Mouse (Mus musculus): ENCODE data around the gene 1700023F06Rik. TPM values are rescaled to one million over a fixed set of nuclear protein-coding genes. Genes with fewer than 3 reads are reported as not detected.

1700023F06Rik gene
- polyA plus RNA-seq, 1 experiment from 2014 or later = 2.4 TPM

GRCm38 (mm10) chr11:103184891-103185290 is 23.5 kb downstream of the 1700023F06Rik start:
- H3K36me3 ChIP-seq (ENCODE audit: control insufficient read depth, insufficient read depth, low read length) = no peaks in the 10 kb centered on the region
- 32% methylated on average over 2 of the region's 2 CpGs for WGBS
- H3K27ac ChIP-seq (ENCODE audit: low read depth, low read length) = no peak overlapping the region
- H3K9ac ChIP-seq (replicated peaks; ENCODE audit: low read depth, low read length) = no peak overlapping the region
- ATAC-seq (ENCODE audit: low read depth) = no peak
- no peak overlapping the region for H3K4me2 ChIP-seq (ENCODE audit: low read depth, low read length)
- H3K27me3 ChIP-seq (ENCODE audit: control insufficient read depth, insufficient read depth, low read length) = no peaks in the 10 kb centered on the region
- H3K9me3 ChIP-seq (ENCODE audit: control insufficient read depth, low read length) = no peaks in the 10 kb centered on the region
- no peaks in the 10 kb centered on the region for H3K4me1 ChIP-seq (ENCODE audit: control insufficient read depth, insufficient read depth, low read length)
- H3K4me3 ChIP-seq (ENCODE audit: low read depth, low read length) = no peak overlapping the region

GRCm38 (mm10) chr11:103181911-103182310 is 26.4 kb downstream of the 1700023F06Rik start:
- 74% methylated on average over 3 of the region's 3 CpGs for WGBS
- Histone ChIP-seq H3K4me2 (ENCODE audit: low read depth, low read length) (no peak overlapping the region), H3K27me3 (ENCODE audit: control insufficient read depth, insufficient read depth, low read length) (no peaks in the 10 kb centered on the region), H3K4me1 (ENCODE audit: control insufficient read depth, insufficient read depth, low read length) (no peaks in the 10 kb centered on the region), H3K4me3 (ENCODE audit: low read depth, low read length) (no peak overlapping the region), H3K9ac (replicated peaks; ENCODE audit: low read depth, low read length) (no peak overlapping the region), H3K27ac (ENCODE audit: low read depth, low read length) (no peak overlapping the region), H3K36me3 (ENCODE audit: control insufficient read depth, insufficient read depth, low read length) (no peaks in the 10 kb centered on the region), H3K9me3 (ENCODE audit: control insufficient read depth, low read length) (no peaks in the 10 kb centered on the region)
- no peak for ATAC-seq (ENCODE audit: low read depth)

GRCm38 (mm10) chr11:103181349-103181748 is 27.0 kb downstream of the 1700023F06Rik start:
- H3K4me2 ChIP-seq (ENCODE audit: low read depth, low read length) = no peak overlapping the region
- H3K9ac ChIP-seq (replicated peaks; ENCODE audit: low read depth, low read length) = no peak overlapping the region
- H3K27ac ChIP-seq (ENCODE audit: low read depth, low read length) = no peak overlapping the region
- ATAC-seq (ENCODE audit: low read depth) = no peak
- H3K4me3 ChIP-seq (ENCODE audit: low read depth, low read length) = no peak overlapping the region
- H3K4me1 ChIP-seq (ENCODE audit: control insufficient read depth, insufficient read depth, low read length) = no peaks in the 10 kb centered on the region
- WGBS = 82% methylated on average over 9 of the region's 9 CpGs
- H3K9me3 ChIP-seq (ENCODE audit: control insufficient read depth, low read length) = no peaks in the 10 kb centered on the region
- no peaks in the 10 kb centered on the region for H3K36me3 ChIP-seq (ENCODE audit: control insufficient read depth, insufficient read depth, low read length)
- no peaks in the 10 kb centered on the region for H3K27me3 ChIP-seq (ENCODE audit: control insufficient read depth, insufficient read depth, low read length)

- no peak for ATAC-seq (ENCODE audit: low read depth)
- H3K4me1 ChIP-seq (ENCODE audit: control insufficient read depth, insufficient read depth, low read length) = no peaks in the 10 kb centered on the region
- H3K9ac ChIP-seq (replicated peaks; ENCODE audit: low read depth, low read length) = no peak overlapping the region
- WGBS = 88% methylated on average over 1 of the region's 1 CpGs
- no peaks in the 10 kb centered on the region for H3K27me3 ChIP-seq (ENCODE audit: control insufficient read depth, insufficient read depth, low read length)
- no peak overlapping the region for H3K4me3 ChIP-seq (ENCODE audit: low read depth, low read length)
- H3K4me2 ChIP-seq (ENCODE audit: low read depth, low read length) = no peak overlapping the region
- H3K36me3 ChIP-seq (ENCODE audit: control insufficient read depth, insufficient read depth, low read length) = no peaks in the 10 kb centered on the region
- H3K9me3 ChIP-seq (ENCODE audit: control insufficient read depth, low read length) = no peaks in the 10 kb centered on the region
- H3K27ac ChIP-seq (ENCODE audit: low read depth, low read length) = no peak overlapping the region
Measured at GRCm38 (mm10) chr11:103180426-103180825, 27.9 kb downstream of the 1700023F06Rik start.

- Histone ChIP-seq H3K4me3 (ENCODE audit: low read depth, low read length) (no peak overlapping the region), H3K27me3 (ENCODE audit: control insufficient read depth, insufficient read depth, low read length) (no peaks in the 10 kb centered on the region), H3K4me1 (ENCODE audit: control insufficient read depth, insufficient read depth, low read length) (no peaks in the 10 kb centered on the region), H3K9ac (replicated peaks; ENCODE audit: low read depth, low read length) (no peak overlapping the region), H3K36me3 (ENCODE audit: control insufficient read depth, insufficient read depth, low read length) (no peaks in the 10 kb centered on the region), H3K9me3 (ENCODE audit: control insufficient read depth, low read length) (no peaks in the 10 kb centered on the region), H3K27ac (ENCODE audit: low read depth, low read length) (no peak overlapping the region), H3K4me2 (ENCODE audit: low read depth, low read length) (no peak overlapping the region)
- WGBS = 84% methylated on average over 8 of the region's 8 CpGs
- no peak for ATAC-seq (ENCODE audit: low read depth)
Measured at GRCm38 (mm10) chr11:103178748-103179147, 29.6 kb downstream of the 1700023F06Rik start.

- 85% methylated on average over 15 of the region's 15 CpGs for WGBS
- no peak overlapping the region for H3K27ac ChIP-seq (ENCODE audit: low read depth, low read length)
- no peak overlapping the region for H3K4me3 ChIP-seq (ENCODE audit: low read depth, low read length)
- H3K4me2 ChIP-seq (ENCODE audit: low read depth, low read length) = no peak overlapping the region
- ATAC-seq (ENCODE audit: low read depth) = no peak
- no peaks in the 10 kb centered on the region for H3K4me1 ChIP-seq (ENCODE audit: control insufficient read depth, insufficient read depth, low read length)
- no peaks in the 10 kb centered on the region for H3K36me3 ChIP-seq (ENCODE audit: control insufficient read depth, insufficient read depth, low read length)
- peaks cover 2% of the 10 kb centered on the region; the same call in 1 of the 2 replicates for H3K27me3 ChIP-seq (ENCODE audit: control insufficient read depth, insufficient read depth, low read length)
- H3K9ac ChIP-seq (replicated peaks; ENCODE audit: low read depth, low read length) = no peak overlapping the region
- no peaks in the 10 kb centered on the region for H3K9me3 ChIP-seq (ENCODE audit: control insufficient read depth, low read length)
Measured at GRCm38 (mm10) chr11:103177815-103178485, 30.4 kb downstream of the 1700023F06Rik start.

GRCm38 (mm10) chr11:103177216-103177615 is 31.1 kb downstream of the 1700023F06Rik start:
- Histone ChIP-seq H3K27me3 (ENCODE audit: control insufficient read depth, insufficient read depth, low read length) (peaks cover 4% of the 10 kb centered on the region; the same call in 1 of the 2 replicates), H3K4me2 (ENCODE audit: low read depth, low read length) (no peak overlapping the region), H3K4me1 (ENCODE audit: control insufficient read depth, insufficient read depth, low read length) (no peaks in the 10 kb centered on the region), H3K36me3 (ENCODE audit: control insufficient read depth, insufficient read depth, low read length) (no peaks in the 10 kb centered on the region), H3K9ac (replicated peaks; ENCODE audit: low read depth, low read length) (no peak overlapping the region), H3K9me3 (ENCODE audit: control insufficient read depth, low read length) (no peaks in the 10 kb centered on the region), H3K27ac (ENCODE audit: low read depth, low read length) (no peak overlapping the region), H3K4me3 (ENCODE audit: low read depth, low read length) (no peak overlapping the region)
- no peak for ATAC-seq (ENCODE audit: low read depth)
- 86% methylated on average over 5 of the region's 5 CpGs for WGBS

GRCm38 (mm10) chr11:103176510-103176909 is 31.8 kb downstream of the 1700023F06Rik start:
- WGBS = 88% methylated on average over 1 of the region's 1 CpGs
- H3K4me1 ChIP-seq (ENCODE audit: control insufficient read depth, insufficient read depth, low read length) = 0 out of 2 replicates have a peak, but pooled peaks cover 4% of the 10 kb centered on the region

GRCm38 (mm10) chr11:103175688-103176442 is 32.5 kb downstream of the 1700023F06Rik start:
- no peaks in the 10 kb centered on the region for H3K9me3 ChIP-seq (ENCODE audit: control insufficient read depth, low read length)
- no peak overlapping the region for H3K27ac ChIP-seq (ENCODE audit: low read depth, low read length)
- peaks cover 7% of the 10 kb centered on the region; the same call in 1 of the 2 replicates for H3K4me1 ChIP-seq (ENCODE audit: control insufficient read depth, insufficient read depth, low read length)
- H3K9ac ChIP-seq (replicated peaks; ENCODE audit: low read depth, low read length) = no peak overlapping the region
- H3K4me2 ChIP-seq (ENCODE audit: low read depth, low read length) = no peak overlapping the region
- WGBS = 74% methylated on average over 14 of the region's 14 CpGs
- no peak overlapping the region for H3K4me3 ChIP-seq (ENCODE audit: low read depth, low read length)
- ATAC-seq (ENCODE audit: low read depth) = no peak
- peaks cover 4% of the 10 kb centered on the region; the same call in 1 of the 2 replicates for H3K27me3 ChIP-seq (ENCODE audit: control insufficient read depth, insufficient read depth, low read length)
- no peaks in the 10 kb centered on the region for H3K36me3 ChIP-seq (ENCODE audit: control insufficient read depth, insufficient read depth, low read length)

More at GRCm38 (mm10) chr11:103176510-103176909, 31.8 kb downstream of the 1700023F06Rik start:
- Histone ChIP-seq H3K27me3 (ENCODE audit: control insufficient read depth, insufficient read depth, low read length) (peaks cover 4% of the 10 kb centered on the region; the same call in 1 of the 2 replicates), H3K4me3 (ENCODE audit: low read depth, low read length) (no peak overlapping the region), H3K9ac (replicated peaks; ENCODE audit: low read depth, low read length) (no peak overlapping the region), H3K27ac (ENCODE audit: low read depth, low read length) (no peak overlapping the region), H3K4me2 (ENCODE audit: low read depth, low read length) (no peak overlapping the region), H3K9me3 (ENCODE audit: control insufficient read depth, low read length) (no peaks in the 10 kb centered on the region), H3K36me3 (ENCODE audit: control insufficient read depth, insufficient read depth, low read length) (no peaks in the 10 kb centered on the region)
- ATAC-seq (ENCODE audit: low read depth) = no peak
